8 mouse cellular contexts compared by ENCODE assay signal in genomic region chr16:33934701-33935406, GRCm38 (mm10). TPM values are rescaled to one million over a fixed set of nuclear protein-coding genes. Genes with fewer than 3 reads are reported as not detected.
DNase-seq lines count a peak whose midpoint lies in the region; ATAC-seq lines count a peak whose summit lies in the region.

No protein-coding gene starts in this region.

- peak overlapping the region; percentile 52; the same call in 1 of the 2 replicates for H3K27ac ChIP-seq in forebrain, embryonic 14.5 days (ENCODE audit: low read depth, low read length)
- peak overlapping the region; percentile 61 for H3K27ac ChIP-seq in intestine, embryonic 16.5 days (ENCODE audit: low read length)
- peak overlapping the region; percentile 87 for H3K27ac ChIP-seq in limb, embryonic 12.5 days
- peak overlapping the region; percentile 77 for H3K27ac ChIP-seq in stomach, embryonic 15.5 days

- no peaks in the 10 kb centered on the region for H3K27me3 ChIP-seq in forebrain, embryonic 14.5 days (replicated peaks; ENCODE audit: control insufficient read depth, insufficient read depth, low read length)
- no peaks in the 10 kb centered on the region for H3K27me3 ChIP-seq in intestine, embryonic 16.5 days (replicated peaks; ENCODE audit: control insufficient read depth, insufficient read depth, low read length)
- H3K27me3 ChIP-seq in limb, embryonic 12.5 days = no peaks in the 10 kb centered on the region
- H3K27me3 ChIP-seq in stomach, embryonic 15.5 days (replicated peaks) = no peaks in the 10 kb centered on the region

- no peak overlapping the region for H3K9ac ChIP-seq in forebrain, embryonic 14.5 days (ENCODE audit: low read length)
- H3K9ac ChIP-seq in intestine, embryonic 16.5 days (ENCODE audit: low read depth, low read length) = peak overlapping the region; percentile 22; the same call in 1 of the 2 replicates
- H3K9ac ChIP-seq in limb, embryonic 12.5 days (replicated peaks) = 0 out of 2 replicates have a peak overlapping the region, but pooled peaks have one; percentile 9
- no peak overlapping the region for H3K9ac ChIP-seq in stomach, embryonic 15.5 days

- WGBS in forebrain, embryonic 14.5 days = 38% methylated on average over 5 of the region's 5 CpGs
- 46% methylated on average over 5 of the region's 5 CpGs for WGBS in intestine, embryonic 16.5 days
- 51% methylated on average over 5 of the region's 5 CpGs for whole genome bisulfite sequencing in limb, embryonic 12.5 days
- WGBS in stomach, embryonic 15.5 days = 42% methylated on average over 5 of the region's 5 CpGs

- no peak overlapping the region for H3K4me3 ChIP-seq in forebrain, embryonic 14.5 days (ENCODE audit: low read depth, low read length)
- H3K4me3 ChIP-seq in intestine, embryonic 16.5 days (ENCODE audit: low read length) = no peak overlapping the region
- H3K4me3 ChIP-seq in limb, embryonic 12.5 days (replicated peaks) = no peak overlapping the region
- H3K4me3 ChIP-seq in stomach, embryonic 15.5 days (replicated peaks) = no peak overlapping the region

- ATAC-seq in forebrain, embryonic 14.5 days = peak; percentile 84
- ATAC-seq in intestine, embryonic 16.5 days = peak; percentile 57
- ATAC-seq in limb, embryonic 12.5 days (ENCODE audit: insufficient number of reproducible peaks, insufficient read depth, low FRiP score, low TSS enrichment, low read depth) = no peak
- ATAC-seq in stomach, embryonic 15.5 days (ENCODE audit: insufficient read depth, low FRiP score, low read depth) = no peak; the same call in 1 of the 2 replicates

- H3K36me3 ChIP-seq in forebrain, embryonic 14.5 days (ENCODE audit: control insufficient read depth, insufficient read depth, low read length) = no peaks in the 10 kb centered on the region
- no peaks in the 10 kb centered on the region for H3K36me3 ChIP-seq in intestine, embryonic 16.5 days (ENCODE audit: control insufficient read depth, insufficient read depth, low read length)
- H3K36me3 ChIP-seq in limb, embryonic 12.5 days = peaks cover 20% of the 10 kb centered on the region; the same call in 1 of the 2 replicates
- no peaks in the 10 kb centered on the region for H3K36me3 ChIP-seq in stomach, embryonic 15.5 days

- intact Hi-C loops in left cerebral cortex, postnatal 10 days (cut with DNase I) = no loop called here
- intact Hi-C loops in left cerebral cortex, postnatal 36 days (cut with DNase I) = no loop called here

- peaks cover 9% of the 10 kb centered on the region for H3K4me1 ChIP-seq in forebrain, embryonic 14.5 days (ENCODE audit: control insufficient read depth, insufficient read depth, low read length)
- peaks cover 16% of the 10 kb centered on the region for H3K4me1 ChIP-seq in intestine, embryonic 16.5 days (ENCODE audit: control insufficient read depth, insufficient read depth, low read length)
- H3K4me1 ChIP-seq in limb, embryonic 12.5 days (replicated peaks) = peaks cover 48% of the 10 kb centered on the region
- peaks cover 39% of the 10 kb centered on the region for H3K4me1 ChIP-seq in stomach, embryonic 15.5 days

- DNase-seq in left cerebral cortex, postnatal 10 days (ENCODE audit: extremely low spot score in 1 of 2, low spot score in 2 of 2) = peak; percentile 54 to 82
- DNase-seq in left cerebral cortex, postnatal 36 days (ENCODE audit: low spot score in 2 of 2) = no peak
- DNase-seq in forebrain, embryonic 14.5 days (ENCODE audit: low spot score) = peak; percentile 94
- no peak for DNase-seq in embryo, embryonic 11 days
- DNase-seq in spleen, postnatal 4 days (ENCODE audit: low spot score in 2 of 2) = no peak

- H3K9me3 ChIP-seq in forebrain, embryonic 14.5 days (replicated peaks; ENCODE audit: control insufficient read depth, low read length) = no peaks in the 10 kb centered on the region
- no peaks in the 10 kb centered on the region for H3K9me3 ChIP-seq in intestine, embryonic 16.5 days (ENCODE audit: control insufficient read depth, low read length)
- H3K9me3 ChIP-seq in limb, embryonic 12.5 days = no peaks in the 10 kb centered on the region
- no peaks in the 10 kb centered on the region for H3K9me3 ChIP-seq in stomach, embryonic 15.5 days

- H3K4me2 ChIP-seq in forebrain, embryonic 14.5 days (ENCODE audit: low read length) = no peak overlapping the region
- no peak overlapping the region for H3K4me2 ChIP-seq in intestine, embryonic 16.5 days (ENCODE audit: low read depth, low read length)
- no peak overlapping the region for H3K4me2 ChIP-seq in limb, embryonic 12.5 days
- no peak overlapping the region for H3K4me2 ChIP-seq in stomach, embryonic 15.5 days

RNA-seq across cellular contexts. Expression of gene Umps, which starts 32.0 kb away (rescaled TPM):
- total RNA-seq in left cerebral cortex, postnatal 10 days (2021) = 10 to 100 TPM; 17.0 to 18.2 TPM
- 10 to 100 TPM; 12.2 to 15.1 TPM for total RNA-seq in left cerebral cortex, postnatal 36 days (2021)
- 35.1 and 39.6 TPM in 2 replicates for polyA plus RNA-seq in forebrain, embryonic 14.5 days (2014; fragmentation: Nextera tagmentation; extraction: Ambion mirVana)
- polyA plus RNA-seq in intestine, embryonic 16.5 days (2015; fragmentation: Nextera tagmentation; extraction: Ambion mirVana) = 40.0 and 49.4 TPM in 2 replicates
- polyA plus RNA-seq in limb, embryonic 12.5 days (2016; fragmentation: Nextera tagmentation; extraction: Ambion mirVana) = 67.9 and 69.2 TPM in 2 replicates
- polyA plus RNA-seq in stomach, embryonic 15.5 days (2015; fragmentation: Nextera tagmentation; extraction: Ambion mirVana) = 56.3 and 61.1 TPM in 2 replicates

Comparison
In these comparisons a context has a peak if more than half of its experiments do, and no peak if none do; other contexts are left out.
1. DNase-seq: peak in left cerebral cortex, postnatal 10 days (2 of 2) and forebrain, embryonic 14.5 days (single experiment); none in left cerebral cortex, postnatal 36 days (0 of 2), embryo, embryonic 11 days (single experiment) and spleen, postnatal 4 days (0 of 2).
2. ATAC-seq: peak in forebrain, embryonic 14.5 days (single experiment) and intestine, embryonic 16.5 days (single experiment); none in limb, embryonic 12.5 days (single experiment) and stomach, embryonic 15.5 days (single experiment).
3. H3K9ac ChIP-seq: peak in intestine, embryonic 16.5 days (single experiment) and limb, embryonic 12.5 days (single experiment); none in forebrain, embryonic 14.5 days (single experiment) and stomach, embryonic 15.5 days (single experiment).
4. Peak in every context shown above with its lines, with median percentiles within 50 percentile points of each other: H3K27ac ChIP-seq.